Mouse (Mus musculus) thymus, adult 2 months (tissue): ENCODE measurements around the gene Ptprj.

Experiments used
- CTCF ChIP-seq: fragments of 200-500 bp; IDR thresholded peaks from 2 replicates; pipeline ENCODE4 v1.5.1; 2012; ENCODE audit warnings: mild to moderate bottlenecking, control low read depth, low read length, moderate library complexity, borderline replicate concordance; ENCODE audit not compliant: control insufficient read depth, poor library complexity, insufficient read depth; ENCODE audit errors: extremely low read depth
- POLR2A ChIP-seq: fragments of 200-500 bp; IDR thresholded peaks from 2 replicates; pipeline ENCODE4 v1.6.1; 2012; ENCODE audit warnings: mild to moderate bottlenecking, low read length, control low read depth, moderate library complexity; ENCODE audit not compliant: control insufficient read depth, poor library complexity, insufficient read depth; ENCODE audit errors: extremely low read depth

- TF ChIP-seq POLR2A, result no peak
- no peak for TF ChIP-seq CTCF
These were observed 98.9 kb downstream of the Ptprj start for GRCm38 (mm10) chr2:90481505-90481904.
